Mouse (Mus musculus) embryo, embryonic 11 days (tissue): ENCODE measurements at regions not wholly inside any gene's neighbourhood (a gene's known extent, or its start where the extent isn't known, plus 50 kb on each side); places are given as distances from the start of the nearest gene placed in this dataset.
"Not testable (repeated sequence)": the region's sequence is repeated elsewhere in the genome, so short reads cannot be mapped to it uniquely, and the experiment has no call there.

Source experiments
- DNase-seq: peaks from one replicate; pipeline ENCODE4 v3.0.0-alpha.2; 2015

GRCm38 (mm10) chr2:95433996-95434395, 884.0 kb upstream of the Lrrc4c start:
- DNase-seq, result not testable (repeated sequence)

GRCm38 (mm10) chr2:95440957-95441356, 877.0 kb upstream of the Lrrc4c start:
- DNase-seq, result no peak

- no peak for DNase-seq
These were observed 874.6 kb upstream of the Lrrc4c start for GRCm38 (mm10) chr2:95443245-95443799.

- peak; percentile 68 for DNase-seq
These were observed 869.1 kb upstream of the Lrrc4c start for GRCm38 (mm10) chr2:95448897-95449296.

- DNase-seq, result no peak
These were observed 838.1 kb upstream of the Lrrc4c start for GRCm38 (mm10) chr2:95479827-95480226.

- no peak for DNase-seq
These were observed 834.6 kb upstream of the Lrrc4c start for GRCm38 (mm10) chr2:95483397-95483796.

- DNase-seq, result no peak
These were observed 830.3 kb upstream of the Lrrc4c start for GRCm38 (mm10) chr2:95487580-95488135.

- DNase-seq, result no peak
These were observed 823.8 kb upstream of the Lrrc4c start for GRCm38 (mm10) chr2:95494026-95494697.

- DNase-seq, result peak; percentile 10
These were observed 823.3 kb upstream of the Lrrc4c start for GRCm38 (mm10) chr2:95494698-95495088.

GRCm38 (mm10) chr2:95511286-95511685, 806.7 kb upstream of the Lrrc4c start:
- DNase-seq, result no peak

- no peak for DNase-seq
These were observed 796.3 kb upstream of the Lrrc4c start for GRCm38 (mm10) chr2:95521624-95522023.

GRCm38 (mm10) chr2:95524590-95525266, 793.2 kb upstream of the Lrrc4c start:
- DNase-seq, result no peak

GRCm38 (mm10) chr2:95564089-95564488, 753.9 kb upstream of the Lrrc4c start:
- no peak for DNase-seq

GRCm38 (mm10) chr2:95575882-95576281, 742.1 kb upstream of the Lrrc4c start:
- no peak for DNase-seq

- DNase-seq, result no peak
These were observed 738.8 kb upstream of the Lrrc4c start for GRCm38 (mm10) chr2:95579201-95579600.

- DNase-seq, result no peak
These were observed 732.0 kb upstream of the Lrrc4c start for GRCm38 (mm10) chr2:95586002-95586401.

- peak; percentile 2 for DNase-seq
These were observed 730.9 kb upstream of the Lrrc4c start for GRCm38 (mm10) chr2:95587044-95587443.

- DNase-seq, result peak; percentile 0
These were observed 704.6 kb upstream of the Lrrc4c start for GRCm38 (mm10) chr2:95613354-95613753.

GRCm38 (mm10) chr2:95637533-95637932, 680.4 kb upstream of the Lrrc4c start:
- DNase-seq, result no peak

- DNase-seq, result peak; percentile 8
These were observed 643.6 kb upstream of the Lrrc4c start for GRCm38 (mm10) chr2:95674347-95674746.

- no peak for DNase-seq
These were observed 602.6 kb upstream of the Lrrc4c start for GRCm38 (mm10) chr2:95715355-95715754.
